Mouse (Mus musculus): Measurements from ENCODE around the gene Cenpa.

Cenpa gene

DNA sequence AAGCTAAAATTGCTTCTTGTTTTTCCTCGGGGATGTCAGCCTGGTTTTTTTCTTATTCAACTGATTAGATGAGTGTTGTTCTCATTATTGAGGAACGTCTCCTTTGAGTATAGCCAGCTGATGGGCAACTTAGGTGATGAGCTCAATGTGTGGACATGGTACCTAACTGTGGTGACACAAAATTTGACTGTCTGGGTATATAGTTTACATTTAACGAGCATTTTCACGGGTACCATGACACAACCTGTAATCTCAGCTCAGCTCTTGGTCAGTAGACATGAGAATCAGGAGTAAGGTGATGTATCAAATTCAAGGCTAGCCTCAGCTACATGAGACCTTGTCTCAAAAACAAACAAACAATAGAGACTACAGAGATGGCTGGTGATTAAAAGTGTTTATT lies 50.9 kb downstream of the Cenpa start:
- in situ Hi-C loops (cut with MboI; ENCODE audit: low sequenced_read_pairs) = no loop called here

- in situ Hi-C loops (cut with MboI; ENCODE audit: low sequenced_read_pairs) = no loop called here
Measured at GRCm38 (mm10) chr5:30717991-30718703, 51.6 kb downstream of the Cenpa start.

DNA sequence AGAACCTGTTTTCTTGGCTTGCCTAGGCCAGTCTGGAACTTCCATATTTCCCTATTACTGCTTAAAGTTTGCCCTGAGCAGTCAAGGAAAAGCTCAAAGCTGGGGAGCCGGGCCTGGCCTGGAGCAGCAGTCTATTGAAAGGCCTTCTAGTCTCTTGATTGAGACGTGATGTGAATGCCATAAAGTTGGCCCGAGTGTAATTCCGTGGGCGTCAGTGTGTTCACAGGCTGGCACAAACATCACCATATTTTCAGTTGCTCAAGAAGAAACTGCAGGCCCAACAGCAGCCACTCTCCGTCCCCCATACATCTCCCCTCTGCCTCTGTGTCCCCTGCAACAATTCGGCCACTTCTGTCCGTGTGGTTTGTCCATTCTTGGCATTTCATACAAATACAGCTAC lies 55.4 kb downstream of the Cenpa start:
- in situ Hi-C loops (cut with MboI; ENCODE audit: low sequenced_read_pairs) = no loop called here

All from CH12F3 (cell line).